Mouse (Mus musculus) stomach, embryonic 16.5 days (tissue): ENCODE measurements around the gene Gm29776. TPM values are rescaled to one million over a fixed set of nuclear protein-coding genes. Genes with fewer than 3 reads are reported as not detected.

Experiments used
- ATAC-seq: fragments of 200-750 bp; cut with Nextera tagmentation; 2 replicates; pipeline ENCODE4 v1.8.0; 2017; ENCODE audit warnings: moderate number of reproducible peaks, moderate TSS enrichment; ENCODE audit not compliant: insufficient read depth, low FRiP score
- H3K27ac ChIP-seq: fragments of 300-500 bp; sonication (generic); 2 replicates; pipeline ENCODE4 v1.5.1; 2014; ENCODE audit warnings: low read length
- H3K27me3 ChIP-seq: fragments of 300-500 bp; sonication (generic); 2 replicates; pipeline ENCODE4 v1.6.1; 2014; ENCODE audit warnings: low read length, control low read depth, mixed read lengths; ENCODE audit not compliant: control insufficient read depth, insufficient read depth
- H3K36me3 ChIP-seq: fragments of 300-500 bp; sonication (generic); 2 replicates; pipeline ENCODE4 v1.6.1; 2014; ENCODE audit warnings: low read length; ENCODE audit not compliant: control insufficient read depth, insufficient read depth
- H3K4me1 ChIP-seq: fragments of 300-500 bp; sonication (generic); 2 replicates; pipeline ENCODE4 v1.6.1; 2014; ENCODE audit warnings: low read length, control low read depth, mixed read lengths; ENCODE audit not compliant: control insufficient read depth, insufficient read depth
- H3K4me2 ChIP-seq: fragments of 300-500 bp; sonication (generic); 2 replicates; pipeline ENCODE4 v1.6.1; 2014; ENCODE audit warnings: low read depth, low read length, mixed read lengths
- H3K4me3 ChIP-seq: fragments of 300-500 bp; sonication (generic); replicated peaks from 2 replicates; pipeline ENCODE4 v1.5.1; 2014; ENCODE audit warnings: mild to moderate bottlenecking, low read length
- H3K9ac ChIP-seq: fragments of 300-500 bp; sonication (generic); 2 replicates; pipeline ENCODE4 v1.6.1; 2014; ENCODE audit warnings: low read length
- H3K9me3 ChIP-seq: fragments of 300-500 bp; sonication (generic); replicated peaks from 2 replicates; pipeline ENCODE4 v1.6.1; 2016; ENCODE audit warnings: low read length, control low read depth; ENCODE audit not compliant: control insufficient read depth
- WGBS: fragments of 180-500 bp; shearing (Covaris S2); extraction: QIAGEN DNeasy Blood & Tissue Kit; methylation state at CpG from one replicate; pipeline ENCODE4 v1.1.7; 2014; 5-methylcytosine and 5-hydroxymethylcytosine counted together
- polyA plus RNA-seq: library from polyadenylated mRNA; unstranded; fragments of >200 nt; fragmentation: Nextera tagmentation; extraction: Ambion mirVana; gene quantifications from 2 replicates; pipeline ENCODE4 v1.2.1, GENCODE M21; 2015

The Gm29776 gene
- polyA plus RNA-seq, 1 experiment from 2014 or later = 0.19 TPM

DNA sequence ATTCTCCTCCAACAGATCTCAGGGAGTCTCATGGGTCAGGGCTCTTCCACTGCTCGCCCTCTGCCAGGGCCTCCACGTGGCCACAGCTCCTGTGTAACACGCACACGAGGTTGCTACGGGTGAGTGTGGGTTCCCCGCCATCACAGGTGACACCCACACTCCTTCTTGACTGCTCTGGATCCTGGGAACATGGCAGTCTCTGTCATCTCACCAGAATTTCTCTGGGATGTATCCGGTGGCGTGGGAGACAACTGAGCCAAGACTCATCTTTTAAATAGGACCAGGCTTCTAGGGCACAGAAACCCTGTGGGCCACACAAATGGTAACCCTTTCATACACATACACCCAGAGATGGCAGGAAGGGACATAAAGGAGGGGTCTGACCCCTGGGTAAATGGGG, 33.6 kb upstream of the Gm29776 start:
- Histone ChIP-seq H3K4me1 (0 out of 2 replicates have a peak, but pooled peaks cover 2% of the 10 kb centered on the region), H3K4me3 (no peak overlapping the region), H3K4me2 (no peak overlapping the region), H3K9me3 (no peaks in the 10 kb centered on the region), H3K27me3 (no peaks in the 10 kb centered on the region), H3K36me3 (no peaks in the 10 kb centered on the region), H3K27ac (no peak overlapping the region), H3K9ac (no peak overlapping the region)
- WGBS = 82% methylated on average over 8 of the region's 8 CpGs
- no peak for ATAC-seq

DNA sequence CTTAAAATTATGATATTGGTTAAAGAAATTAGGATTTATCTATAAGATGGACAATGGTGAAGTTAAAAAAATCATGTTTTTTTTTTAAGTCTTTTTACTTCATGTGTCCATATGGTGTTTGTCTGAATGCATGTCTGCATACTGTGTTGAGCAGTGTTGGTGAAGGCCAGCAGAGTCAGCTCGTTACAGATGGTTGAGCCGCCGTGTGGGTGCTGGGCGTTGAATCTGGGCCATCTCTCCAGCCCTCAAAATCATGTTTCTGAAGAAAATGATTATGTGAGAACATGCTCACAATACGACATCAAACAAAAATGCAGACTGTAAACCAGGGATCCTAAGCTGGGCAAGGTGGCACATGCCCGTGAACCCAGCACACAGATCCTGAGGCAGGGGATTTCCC, 31.7 kb upstream of the Gm29776 start:
- Histone ChIP-seq H3K27ac (no peak overlapping the region), H3K9ac (no peak overlapping the region), H3K36me3 (no peaks in the 10 kb centered on the region), H3K4me1 (no peaks in the 10 kb centered on the region), H3K27me3 (no peaks in the 10 kb centered on the region), H3K4me2 (no peak overlapping the region), H3K4me3 (no peak overlapping the region), H3K9me3 (no peaks in the 10 kb centered on the region)
- no peak for ATAC-seq
- 82% methylated on average over 6 of the region's 6 CpGs for WGBS

DNA sequence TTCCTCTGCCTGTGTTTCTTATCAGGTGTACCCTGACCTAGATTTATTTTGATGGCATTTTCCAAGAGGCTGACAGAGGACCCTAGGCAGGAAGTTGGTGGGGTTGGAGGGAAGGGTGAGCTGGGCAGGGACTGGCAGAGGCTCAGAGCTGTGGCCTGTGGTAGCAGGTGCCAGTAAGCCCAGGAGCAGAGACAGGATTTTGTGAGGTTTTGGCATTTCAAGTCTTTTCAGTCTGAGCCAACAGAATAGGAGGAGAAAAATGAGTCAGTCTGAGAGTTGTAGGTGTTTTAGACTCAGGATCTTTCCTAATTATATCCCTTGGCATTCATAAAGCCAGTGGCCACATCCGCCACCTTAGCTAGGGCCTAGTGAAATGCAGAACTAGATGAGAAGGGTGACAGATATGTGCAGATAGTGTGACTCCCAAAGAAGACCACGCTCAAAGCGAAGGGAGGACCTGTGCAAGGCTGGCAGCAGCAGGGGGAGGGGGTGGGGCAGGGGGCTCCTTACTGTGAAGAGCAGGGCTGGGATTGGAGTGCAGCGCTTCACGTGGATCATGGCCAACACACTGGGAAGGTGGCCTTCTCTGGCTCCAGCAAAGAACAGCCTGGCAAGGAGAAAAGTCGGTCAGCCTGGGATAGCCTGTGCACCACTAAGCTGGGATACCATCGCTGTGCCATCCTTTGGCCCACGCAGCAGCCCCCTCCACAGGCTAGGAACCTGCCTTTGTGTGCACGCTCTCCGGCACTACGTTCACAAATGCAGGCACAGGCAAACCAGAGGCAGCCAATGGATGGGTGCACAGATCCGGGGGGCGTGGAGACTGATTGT, 30.4 kb upstream of the Gm29776 start:
- Histone ChIP-seq H3K4me1 (no peaks in the 10 kb centered on the region), H3K9me3 (no peaks in the 10 kb centered on the region), H3K36me3 (no peaks in the 10 kb centered on the region), H3K9ac (no peak overlapping the region), H3K27ac (no peak overlapping the region), H3K27me3 (no peaks in the 10 kb centered on the region), H3K4me2 (no peak overlapping the region), H3K4me3 (no peak overlapping the region)
- ATAC-seq = no peak
- 72% methylated on average over 13 of the region's 13 CpGs for WGBS

DNA sequence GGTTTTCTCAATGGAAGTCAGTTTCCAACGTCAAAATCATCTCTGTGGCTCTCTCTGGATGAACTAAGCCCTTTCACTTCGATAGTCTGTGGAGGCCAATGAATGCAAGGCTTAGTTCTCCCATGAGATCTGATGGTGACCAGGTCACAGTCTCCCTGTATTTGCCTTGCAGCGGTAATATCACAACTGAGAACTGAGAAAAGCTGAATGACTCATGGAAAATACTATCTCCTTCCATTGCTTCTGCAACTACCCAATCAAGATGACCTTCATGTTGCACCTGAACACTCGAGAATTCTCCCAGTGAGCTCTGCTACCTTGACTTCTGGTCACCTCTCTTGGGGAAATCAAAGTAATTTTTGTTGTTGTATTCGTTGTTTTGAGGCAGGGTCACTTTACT, 28.9 kb upstream of the Gm29776 start:
- no peak overlapping the region for H3K9ac ChIP-seq
- no peak for ATAC-seq
- no peaks in the 10 kb centered on the region for H3K36me3 ChIP-seq
- no peak overlapping the region for H3K27ac ChIP-seq
- no peaks in the 10 kb centered on the region for H3K27me3 ChIP-seq
- H3K4me2 ChIP-seq = no peak overlapping the region
- no peak overlapping the region for H3K4me3 ChIP-seq
- no peaks in the 10 kb centered on the region for H3K9me3 ChIP-seq
- WGBS = 68% methylated on average over 5 of the region's 5 CpGs
- no peaks in the 10 kb centered on the region for H3K4me1 ChIP-seq

DNA sequence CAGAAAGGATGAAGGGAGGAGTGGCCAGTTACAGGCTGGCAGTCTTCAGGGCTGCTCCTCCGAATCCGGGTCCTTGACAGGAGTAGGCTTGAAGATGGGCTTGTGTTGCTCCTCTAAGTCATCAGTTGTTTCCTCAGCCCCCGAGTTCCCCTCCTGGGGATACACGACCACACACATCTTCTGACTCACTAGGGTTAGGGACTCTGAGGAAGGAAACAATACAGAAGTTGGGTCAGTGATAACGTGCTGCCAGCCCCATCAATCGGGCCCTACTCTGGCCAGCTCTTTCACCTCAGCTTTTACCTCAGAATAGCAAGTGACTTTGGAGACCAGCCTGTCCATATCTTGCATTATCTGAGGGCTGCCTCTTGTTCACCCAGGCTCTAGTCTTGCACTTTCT, 25.4 kb upstream of the Gm29776 start:
- H3K9me3 ChIP-seq = no peaks in the 10 kb centered on the region
- H3K4me3 ChIP-seq = no peak overlapping the region
- H3K36me3 ChIP-seq = no peaks in the 10 kb centered on the region
- H3K27ac ChIP-seq = no peak overlapping the region
- no peak overlapping the region for H3K9ac ChIP-seq
- ATAC-seq = no peak
- H3K27me3 ChIP-seq = no peaks in the 10 kb centered on the region
- 66% methylated on average over 6 of the region's 6 CpGs for WGBS
- no peak overlapping the region for H3K4me2 ChIP-seq
- no peaks in the 10 kb centered on the region for H3K4me1 ChIP-seq

DNA sequence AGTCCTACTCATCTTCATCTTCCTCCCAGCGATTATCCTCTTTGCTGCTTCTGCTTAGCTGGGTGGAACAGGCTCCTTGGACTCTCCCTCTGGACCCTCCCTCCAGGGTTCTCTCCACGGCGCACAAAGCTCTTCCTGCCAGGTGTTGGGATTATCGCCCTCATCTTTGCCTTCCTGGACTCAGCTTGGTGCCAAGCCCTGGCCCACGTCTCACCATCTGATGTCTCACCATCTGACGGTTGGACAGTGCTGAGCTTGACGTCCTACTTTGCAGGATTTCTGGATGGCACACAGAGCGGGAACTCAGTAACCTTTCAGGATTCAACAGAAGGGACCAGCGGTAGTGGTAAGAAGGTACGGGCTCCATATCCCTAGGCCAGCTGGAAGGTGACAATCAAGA, 23.1 kb upstream of the Gm29776 start:
- H3K27me3 ChIP-seq = no peaks in the 10 kb centered on the region
- H3K36me3 ChIP-seq = no peaks in the 10 kb centered on the region
- 82% methylated on average over 10 of the region's 10 CpGs for WGBS
- no peak for ATAC-seq
- H3K4me3 ChIP-seq = no peak overlapping the region
- H3K9ac ChIP-seq = no peak overlapping the region
- H3K9me3 ChIP-seq = no peaks in the 10 kb centered on the region
- H3K4me1 ChIP-seq = no peaks in the 10 kb centered on the region
- H3K4me2 ChIP-seq = no peak overlapping the region
- H3K27ac ChIP-seq = no peak overlapping the region

DNA sequence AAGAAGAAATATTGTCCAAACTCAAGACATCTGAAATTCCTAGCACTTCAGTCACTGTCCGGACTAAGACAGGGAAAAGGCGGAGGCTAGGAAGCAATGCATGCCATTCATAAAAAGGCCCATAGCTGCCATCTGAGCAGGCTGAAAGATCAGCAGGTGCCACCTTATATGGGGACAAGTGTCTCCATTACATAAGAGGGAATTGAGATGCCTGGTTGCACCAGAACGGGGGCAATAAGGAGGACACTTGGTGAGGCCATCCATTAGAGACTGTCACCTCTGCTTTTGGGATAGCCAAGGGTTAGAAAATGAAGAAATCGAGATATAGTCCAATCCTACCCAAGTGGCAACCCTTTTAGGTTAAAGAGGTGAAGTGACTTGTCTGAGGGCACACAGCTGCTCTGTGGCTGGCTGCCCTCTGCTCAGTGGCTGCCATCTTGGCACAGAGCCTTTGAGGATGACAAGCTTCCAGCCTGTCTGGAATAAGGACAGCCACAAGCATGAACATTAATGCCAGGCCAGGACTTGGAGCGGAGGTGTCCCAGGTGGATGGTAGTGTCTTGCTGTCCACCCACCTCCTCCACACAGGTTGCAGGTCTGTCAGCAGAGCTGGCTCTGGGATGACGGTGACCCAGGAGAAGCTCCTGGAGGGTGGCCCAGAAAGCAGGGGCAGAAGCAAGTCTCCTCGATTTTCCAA, 22.2 kb upstream of the Gm29776 start:
- H3K4me1 ChIP-seq = no peaks in the 10 kb centered on the region
- no peaks in the 10 kb centered on the region for H3K36me3 ChIP-seq
- no peak overlapping the region for H3K4me3 ChIP-seq
- no peaks in the 10 kb centered on the region for H3K27me3 ChIP-seq
- no peaks in the 10 kb centered on the region for H3K9me3 ChIP-seq
- H3K4me2 ChIP-seq = no peak overlapping the region
- H3K9ac ChIP-seq = no peak overlapping the region
- 83% methylated on average over 7 of the region's 7 CpGs for WGBS
- no peak overlapping the region for H3K27ac ChIP-seq
- no peak for ATAC-seq

DNA sequence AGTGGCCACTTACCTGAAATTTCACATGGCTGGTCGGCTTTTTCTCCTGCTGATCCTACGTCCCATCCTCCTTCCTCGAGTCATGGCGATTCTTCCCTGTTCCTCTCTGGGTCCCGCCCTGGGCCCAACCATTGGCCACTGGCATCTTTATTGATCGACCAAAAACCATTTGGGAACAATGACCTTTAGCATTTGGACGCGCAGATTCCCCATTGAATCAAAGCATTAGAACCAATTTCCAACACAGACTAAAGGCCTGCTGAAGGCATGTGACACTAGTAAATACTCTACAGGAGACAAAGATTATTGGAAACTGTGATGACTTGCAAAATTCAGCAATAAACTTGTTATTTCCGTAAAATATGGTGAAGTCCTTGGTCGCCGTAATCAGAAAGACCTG, 21.4 kb upstream of the Gm29776 start:
- Histone ChIP-seq H3K27ac (no peak overlapping the region), H3K4me2 (no peak overlapping the region), H3K4me3 (no peak overlapping the region), H3K9me3 (no peaks in the 10 kb centered on the region), H3K4me1 (no peaks in the 10 kb centered on the region), H3K27me3 (no peaks in the 10 kb centered on the region), H3K36me3 (no peaks in the 10 kb centered on the region), H3K9ac (no peak overlapping the region)
- WGBS = 88% methylated on average over 11 of the region's 11 CpGs
- no peak for ATAC-seq

DNA sequence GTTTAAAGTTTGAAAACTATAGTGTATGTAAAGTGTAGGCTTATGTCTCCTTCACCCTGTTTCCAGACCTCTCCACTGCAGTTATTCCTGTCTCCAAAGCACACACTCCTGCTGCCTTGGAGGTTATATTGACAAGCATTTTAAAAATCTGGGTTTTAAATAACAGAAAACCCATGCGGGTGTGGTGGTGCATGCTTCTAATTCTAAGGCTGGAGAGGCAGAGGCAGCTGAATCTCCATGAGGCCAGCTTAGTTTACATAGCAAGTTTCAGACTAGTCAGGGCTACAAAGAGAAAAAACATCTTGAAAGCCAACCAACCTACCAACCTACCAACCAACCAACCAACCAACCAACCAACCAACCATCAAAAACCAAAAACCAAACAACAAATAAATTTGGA, 16.8 kb upstream of the Gm29776 start:
- no peak overlapping the region for H3K27ac ChIP-seq
- no peak for ATAC-seq
- no peak overlapping the region for H3K4me2 ChIP-seq
- no peaks in the 10 kb centered on the region for H3K27me3 ChIP-seq
- no peaks in the 10 kb centered on the region for H3K4me1 ChIP-seq
- no peak overlapping the region for H3K9ac ChIP-seq
- no peak overlapping the region for H3K4me3 ChIP-seq
- no peaks in the 10 kb centered on the region for H3K9me3 ChIP-seq
- H3K36me3 ChIP-seq = no peaks in the 10 kb centered on the region
- 59% methylated on average over 1 of the region's 1 CpGs for whole genome bisulfite sequencing
